Mouse (Mus musculus): ENCODE results near the gene Nipbl.

DNA sequence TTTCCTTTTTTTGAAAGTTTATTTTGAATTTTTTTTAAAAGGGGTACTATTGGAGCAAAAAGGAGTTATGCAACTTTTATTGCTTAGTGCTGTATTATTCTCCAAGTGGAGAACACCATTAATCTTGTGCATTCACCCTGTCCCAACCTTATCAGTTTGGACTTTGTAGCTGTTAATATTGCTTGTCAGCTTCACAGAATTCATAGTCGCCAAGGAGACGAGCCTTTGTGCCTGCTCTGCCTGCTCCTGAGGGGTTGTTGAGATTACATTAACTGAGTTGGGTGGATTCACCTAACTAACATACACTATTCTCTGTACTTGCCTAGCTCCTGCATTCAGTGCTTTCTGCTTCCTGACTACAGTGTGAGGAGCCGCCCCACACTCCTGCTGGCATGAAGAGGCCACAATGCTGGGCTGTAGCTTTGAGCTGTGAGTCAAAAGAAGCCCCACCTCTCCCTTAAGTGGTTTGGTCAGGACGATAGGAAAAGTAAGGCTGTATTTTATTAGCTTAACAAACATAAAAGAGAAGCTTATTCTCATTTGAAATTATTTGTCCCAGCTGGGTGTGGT lies 24.8 kb upstream of the Nipbl start:
- TF ChIP-seq POLR2A (IDR thresholded peaks at IDR 0.05; ENCODE audit: borderline replicate concordance, insufficient read depth, low read length) = no peak
- no peak for TF ChIP-seq CTCF (IDR thresholded peaks at IDR 0.05; ENCODE audit: borderline replicate concordance, insufficient read depth, low read depth, low read length)

Data from cerebellum, adult 2 months (tissue).